Mouse (Mus musculus): ENCODE data around the gene Gpr107.

- TF ChIP-seq CTCF (IDR thresholded peaks at IDR 0.05; ENCODE audit: low read depth) (no peak), EP300 (IDR thresholded peaks at IDR 0.05; ENCODE audit: low read depth) (no peak)
These were observed 46.1 kb upstream of the Gpr107 start for GRCm38 (mm10) chr2:31106004-31106403.

Data from liver, embryonic 14.5 days (tissue).